Mouse (Mus musculus): ENCODE measurements around the gene Pbx1. TPM values are rescaled to one million over a fixed set of nuclear protein-coding genes. Genes with fewer than 3 reads are reported as not detected.

Pbx1 gene
- polyA plus RNA-seq, 1 experiment from 2014 or later, result 23.2 TPM

DNA sequence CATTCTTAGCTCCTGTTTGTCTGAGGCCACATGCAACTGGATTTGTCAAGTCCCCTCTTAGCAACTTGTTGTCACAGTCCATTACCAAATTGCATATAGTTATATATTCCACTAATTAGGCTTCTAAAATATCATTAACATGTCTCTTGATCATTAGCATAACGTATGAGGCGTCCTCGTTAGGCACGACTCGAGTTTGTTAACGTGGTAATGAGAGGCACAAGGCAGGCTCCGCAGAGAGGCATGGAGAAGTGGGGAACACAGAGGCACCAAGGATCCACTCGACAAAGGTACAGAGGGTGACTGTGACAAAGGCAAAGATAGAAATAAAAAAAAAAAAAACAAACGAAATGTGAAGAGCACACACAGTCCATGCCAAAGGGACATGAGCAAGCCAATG, 61.1 kb downstream of the Pbx1 start:
- H3K4me3 ChIP-seq (ENCODE audit: low read depth, low read length), result no peak overlapping the region
- no peak overlapping the region for H3K4me2 ChIP-seq (replicated peaks; ENCODE audit: low read depth)
- no peaks in the 10 kb centered on the region for H3K27me3 ChIP-seq (ENCODE audit: control insufficient read depth, insufficient read depth, low read length)
- H3K27ac ChIP-seq (replicated peaks), result no peak overlapping the region
- TF ChIP-seq EP300 (optimal IDR thresholded peaks at IDR 0.05), result no peak
- TF ChIP-seq CTCF (IDR thresholded peaks at IDR 0.05; ENCODE audit: low read depth), result no peak
- H3K4me1 ChIP-seq (replicated peaks; ENCODE audit: control insufficient read depth, insufficient read depth), result 0 out of 2 replicates have a peak, but pooled peaks cover 3% of the 10 kb centered on the region
- 83% methylated on average over 9 of the region's 9 CpGs for WGBS
- ATAC-seq (ENCODE audit: low FRiP score, low TSS enrichment), result no peak
- H3K9ac ChIP-seq (ENCODE audit: low read length), result no peak overlapping the region
- no peak for DNase-seq (ENCODE audit: low spot score)
- H3K36me3 ChIP-seq (ENCODE audit: control insufficient read depth, insufficient read depth, low read length), result no peaks in the 10 kb centered on the region
- H3K9me3 ChIP-seq (ENCODE audit: control insufficient read depth, low read length), result no peaks in the 10 kb centered on the region

DNA sequence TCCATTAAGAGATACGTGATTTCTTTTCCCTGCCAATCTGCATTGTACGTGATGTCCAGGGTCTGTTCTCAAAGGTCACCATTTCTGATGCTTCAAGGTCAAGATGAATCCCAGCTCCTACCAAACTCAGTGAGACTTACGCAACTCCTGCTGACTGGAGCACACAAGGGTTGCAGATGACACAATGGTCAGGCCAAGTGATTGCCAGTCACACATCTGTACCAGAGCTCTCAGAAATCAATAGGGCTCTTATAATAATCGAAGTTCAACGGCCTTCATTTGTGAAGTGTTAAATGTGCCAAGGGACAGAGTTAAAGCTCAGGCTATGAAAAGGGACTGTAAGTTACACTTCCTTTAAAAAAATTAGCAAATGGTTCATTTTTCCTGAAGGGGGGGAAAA, 65.8 kb downstream of the Pbx1 start:
- 92% methylated on average over 5 of the region's 5 CpGs for WGBS
- Histone ChIP-seq H3K27ac (replicated peaks) (no peak overlapping the region), H3K9ac (ENCODE audit: low read length) (no peak overlapping the region), H3K9me3 (ENCODE audit: control insufficient read depth, low read length) (no peaks in the 10 kb centered on the region), H3K36me3 (ENCODE audit: control insufficient read depth, insufficient read depth, low read length) (no peaks in the 10 kb centered on the region), H3K4me2 (replicated peaks; ENCODE audit: low read depth) (no peak overlapping the region), H3K4me3 (ENCODE audit: low read depth, low read length) (no peak overlapping the region), H3K27me3 (ENCODE audit: control insufficient read depth, insufficient read depth, low read length) (no peaks in the 10 kb centered on the region), H3K4me1 (replicated peaks; ENCODE audit: control insufficient read depth, insufficient read depth) (no peaks in the 10 kb centered on the region)
- TF ChIP-seq EP300 (optimal IDR thresholded peaks at IDR 0.05) (no peak), CTCF (IDR thresholded peaks at IDR 0.05; ENCODE audit: low read depth) (no peak)
- no peak for DNase-seq (ENCODE audit: low spot score)
- ATAC-seq (ENCODE audit: low FRiP score, low TSS enrichment), result no peak

DNA sequence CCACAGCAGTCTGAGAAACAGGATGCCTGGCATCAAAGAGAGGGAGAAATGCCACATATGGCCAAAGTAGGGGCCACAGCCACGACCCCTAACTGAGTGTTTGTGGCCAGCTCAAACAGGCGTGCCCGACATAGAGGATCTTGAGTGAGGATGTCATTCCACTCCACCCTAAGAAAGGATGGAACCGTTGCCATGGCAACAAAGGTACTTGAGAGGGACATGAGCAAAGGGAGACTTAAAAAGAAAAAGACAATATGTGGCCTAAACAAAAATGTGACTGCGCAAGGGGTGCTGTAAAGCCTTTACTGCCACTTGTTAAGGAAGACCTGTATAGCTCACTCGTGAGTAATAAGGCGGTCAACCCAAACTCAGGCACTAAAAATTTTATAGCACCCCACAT, 67.7 kb downstream of the Pbx1 start:
- no peak for DNase-seq (ENCODE audit: low spot score)
- no peak for TF ChIP-seq EP300 (optimal IDR thresholded peaks at IDR 0.05)
- TF ChIP-seq CTCF (IDR thresholded peaks at IDR 0.05; ENCODE audit: low read depth), result no peak
- H3K27me3 ChIP-seq (ENCODE audit: control insufficient read depth, insufficient read depth, low read length), result no peaks in the 10 kb centered on the region
- no peaks in the 10 kb centered on the region for H3K36me3 ChIP-seq (ENCODE audit: control insufficient read depth, insufficient read depth, low read length)
- no peak for ATAC-seq (ENCODE audit: low FRiP score, low TSS enrichment)
- H3K9me3 ChIP-seq (ENCODE audit: control insufficient read depth, low read length), result no peaks in the 10 kb centered on the region
- H3K4me1 ChIP-seq (replicated peaks; ENCODE audit: control insufficient read depth, insufficient read depth), result no peaks in the 10 kb centered on the region
- H3K27ac ChIP-seq (replicated peaks), result no peak overlapping the region
- no peak overlapping the region for H3K4me3 ChIP-seq (ENCODE audit: low read depth, low read length)
- H3K9ac ChIP-seq (ENCODE audit: low read length), result no peak overlapping the region
- no peak overlapping the region for H3K4me2 ChIP-seq (replicated peaks; ENCODE audit: low read depth)
- 83% methylated on average over 7 of the region's 7 CpGs for WGBS

GRCm38 (mm10) chr1:168363053-168363452, 69.0 kb downstream of the Pbx1 start:
- Histone ChIP-seq H3K4me2 (replicated peaks; ENCODE audit: low read depth) (no peak overlapping the region), H3K27me3 (ENCODE audit: control insufficient read depth, insufficient read depth, low read length) (no peaks in the 10 kb centered on the region), H3K4me3 (ENCODE audit: low read depth, low read length) (no peak overlapping the region), H3K9ac (ENCODE audit: low read length) (no peak overlapping the region), H3K36me3 (ENCODE audit: control insufficient read depth, insufficient read depth, low read length) (no peaks in the 10 kb centered on the region), H3K27ac (replicated peaks) (no peak overlapping the region), H3K9me3 (ENCODE audit: control insufficient read depth, low read length) (no peaks in the 10 kb centered on the region), H3K4me1 (replicated peaks; ENCODE audit: control insufficient read depth, insufficient read depth) (peaks cover 3% of the 10 kb centered on the region; the same call in 1 of the 2 replicates)
- ATAC-seq (ENCODE audit: low FRiP score, low TSS enrichment) (no peak), DNase-seq (ENCODE audit: low spot score) (no peak)
- 92% methylated on average over 11 of the region's 11 CpGs for WGBS
- no peak for TF ChIP-seq CTCF (IDR thresholded peaks at IDR 0.05; ENCODE audit: low read depth)
- TF ChIP-seq EP300 (optimal IDR thresholded peaks at IDR 0.05), result no peak

GRCm38 (mm10) chr1:168362464-168362863, 69.6 kb downstream of the Pbx1 start:
- no peaks in the 10 kb centered on the region for H3K27me3 ChIP-seq (ENCODE audit: control insufficient read depth, insufficient read depth, low read length)
- H3K9me3 ChIP-seq (ENCODE audit: control insufficient read depth, low read length), result no peaks in the 10 kb centered on the region
- no peak for ATAC-seq (ENCODE audit: low FRiP score, low TSS enrichment)
- H3K9ac ChIP-seq (ENCODE audit: low read length), result no peak overlapping the region
- TF ChIP-seq EP300 (optimal IDR thresholded peaks at IDR 0.05) (no peak), CTCF (IDR thresholded peaks at IDR 0.05; ENCODE audit: low read depth) (no peak)
- no peak overlapping the region for H3K4me2 ChIP-seq (replicated peaks; ENCODE audit: low read depth)
- H3K4me1 ChIP-seq (replicated peaks; ENCODE audit: control insufficient read depth, insufficient read depth), result peaks cover 6% of the 10 kb centered on the region; the same call in 1 of the 2 replicates
- no peak overlapping the region for H3K4me3 ChIP-seq (ENCODE audit: low read depth, low read length)
- H3K36me3 ChIP-seq (ENCODE audit: control insufficient read depth, insufficient read depth, low read length), result no peaks in the 10 kb centered on the region
- WGBS, result 66% methylated on average over 10 of the region's 10 CpGs
- no peak for DNase-seq (ENCODE audit: low spot score)
- no peak overlapping the region for H3K27ac ChIP-seq (replicated peaks)

DNA sequence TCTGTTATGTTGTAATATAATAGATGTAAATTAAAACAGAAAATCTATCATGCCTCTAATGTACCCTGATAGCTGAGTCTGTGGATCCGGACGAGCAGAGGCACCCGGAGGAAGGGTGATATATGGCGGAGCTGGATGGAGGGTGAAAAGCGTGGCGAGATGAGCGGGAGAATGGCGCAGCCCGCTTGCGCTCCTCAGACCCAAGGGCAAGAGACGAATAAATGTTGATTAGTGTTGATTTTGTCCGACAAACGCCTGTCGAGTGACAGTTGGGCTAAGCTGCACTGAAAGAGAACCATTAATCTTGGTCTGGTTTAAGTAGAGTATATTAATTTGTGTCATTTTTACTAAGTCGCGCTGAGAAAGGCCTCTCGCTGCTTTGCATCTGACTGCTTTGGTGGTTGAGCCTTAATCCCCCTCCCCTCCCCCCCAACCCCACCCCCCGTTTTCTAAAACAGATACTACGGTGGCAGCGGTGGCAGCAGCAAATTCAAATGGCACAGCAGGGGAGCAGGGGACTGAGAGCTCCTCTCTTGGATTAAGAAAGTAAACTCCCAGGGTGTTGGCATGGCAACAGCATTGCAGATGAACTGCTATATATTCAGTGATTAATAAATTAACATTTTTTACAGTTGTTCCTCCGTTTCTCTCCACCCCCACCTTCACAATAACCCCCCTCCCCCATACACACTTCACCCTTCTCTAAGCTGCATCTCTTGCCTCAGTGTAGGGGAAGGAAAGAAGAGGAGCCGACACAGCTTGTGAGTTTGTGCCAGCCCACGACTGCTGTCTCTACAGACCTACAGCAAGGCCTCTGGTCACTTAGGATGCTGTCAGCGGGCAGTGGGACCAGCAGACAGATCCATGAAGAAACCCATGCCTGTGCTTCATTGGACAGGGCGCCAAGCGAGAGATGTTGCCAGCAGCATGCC, 74.1 kb downstream of the Pbx1 start:
- Histone ChIP-seq H3K4me1 (replicated peaks; ENCODE audit: control insufficient read depth, insufficient read depth) (peaks cover 6% of the 10 kb centered on the region), H3K4me3 (ENCODE audit: low read depth, low read length) (no peak overlapping the region), H3K27me3 (ENCODE audit: control insufficient read depth, insufficient read depth, low read length) (no peaks in the 10 kb centered on the region), H3K27ac (replicated peaks) (no peak overlapping the region; the same call in 1 of the 2 replicates), H3K4me2 (replicated peaks; ENCODE audit: low read depth) (peak overlapping the region; percentile 38), H3K9ac (ENCODE audit: low read length) (no peak overlapping the region), H3K9me3 (ENCODE audit: control insufficient read depth, low read length) (no peaks in the 10 kb centered on the region), H3K36me3 (ENCODE audit: control insufficient read depth, insufficient read depth, low read length) (no peaks in the 10 kb centered on the region)
- DNase-seq (ENCODE audit: low spot score), result no peak
- no peak for ATAC-seq (ENCODE audit: low FRiP score, low TSS enrichment)
- WGBS, result 35% methylated on average over 26 of the region's 26 CpGs
- TF ChIP-seq CTCF (IDR thresholded peaks at IDR 0.05; ENCODE audit: low read depth), result no peak
- no peak for TF ChIP-seq EP300 (optimal IDR thresholded peaks at IDR 0.05)
